Comparison of ENCODE assay signal across 24 mouse cellular contexts in the genomic region with DNA sequence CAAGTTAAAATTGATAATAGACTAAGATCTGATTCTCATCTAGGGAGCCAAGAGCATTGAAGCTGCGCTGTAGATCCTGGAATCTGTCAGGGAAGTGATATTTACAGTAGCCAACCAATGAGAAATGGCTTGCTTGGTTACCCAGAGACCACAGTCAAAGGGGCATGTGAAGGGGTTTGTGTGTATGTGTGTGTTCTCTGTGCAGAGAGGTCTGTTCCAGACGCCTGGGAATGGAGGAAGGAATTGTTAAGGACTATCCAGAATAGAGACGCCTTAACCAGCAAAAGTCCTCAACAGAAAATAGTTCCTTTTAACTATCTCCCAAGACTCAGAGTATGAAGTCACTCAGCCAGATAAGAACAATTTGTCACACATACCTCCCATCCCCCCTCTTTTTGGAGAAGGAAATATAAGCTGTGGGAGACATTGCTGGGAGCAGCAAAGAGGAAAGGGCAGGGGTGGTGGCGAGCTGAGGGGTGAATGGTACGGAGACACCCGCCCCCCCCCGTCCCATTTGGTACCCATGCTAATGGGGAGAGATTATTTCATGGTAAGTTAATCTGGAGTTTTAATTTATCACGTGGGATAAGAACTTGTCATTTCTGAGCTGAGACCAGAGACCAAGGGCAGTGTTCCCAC. TPM values are rescaled to one million over a fixed set of nuclear protein-coding genes. Genes with fewer than 3 reads are reported as not detected.
DNase-seq lines count a peak whose midpoint lies in the region; ATAC-seq and TF ChIP-seq lines count a peak whose summit lies in the region.
"Had no signal": no experiment of that assay in that cellular context is flagged by ENCODE, and none has a peak within 500 bp of the region (broad histone marks: within the 10 kb centered on the region; RNA-seq: fewer than 3 reads in every experiment).

No protein-coding gene starts in this region.

- ATAC-seq in kidney, postnatal 0 days (replicated peaks; ENCODE audit: low FRiP score, low read depth): no peak; the same call in 1 of the 2 replicates
- ATAC-seq in common myeloid progenitor, adult 5-6 weeks (replicated peaks; ENCODE audit: low read depth, poor library complexity, severe bottlenecking): 0 out of 2 replicates have a peak, but pooled peaks have one; percentile 4
- ATAC-seq: forebrain, embryonic 14.5 days; hindbrain, embryonic 16.5 days; inflammation-experienced regulatory T-cells, adult 6 months had no signal

- no peaks in the 10 kb centered on the region for H3K27me3 ChIP-seq in heart, embryonic 10.5 days (ENCODE audit: insufficient read depth, poor library complexity, severe bottlenecking)
- no peaks in the 10 kb centered on the region for H3K27me3 ChIP-seq in kidney, postnatal 0 days (ENCODE audit: insufficient read depth, low read length)
- H3K27me3 ChIP-seq: heart, embryonic 12.5 days; hindbrain, embryonic 12.5 days had no signal

- WGBS in heart, embryonic 10.5 days: 52% methylated on average over 8 of the region's 8 CpGs
- WGBS in kidney, postnatal 0 days: 42% methylated on average over 8 of the region's 8 CpGs

- TF ChIP-seq CTCF in kidney, postnatal 0 days (IDR thresholded peaks at IDR 0.05; ENCODE audit: low read depth): no peak
- TF ChIP-seq CTCF in bone marrow macrophage, adult 2 months (IDR thresholded peaks at IDR 0.05; ENCODE audit: low read depth, low read length): no peak

- peak; percentile 61 for DNase-seq in heart, embryonic 10.5 days (ENCODE audit: low spot score)
- no peak for DNase-seq in heart, postnatal 4 days
- DNase-seq in kidney, postnatal 0 days (ENCODE audit: low spot score): no peak
- DNase-seq in kidney, postnatal 4 days: no peak
- DNase-seq in layer of hippocampus, adult 9-11 months: no peak
- no peak for DNase-seq in Muller cell, postnatal 12 days (ENCODE audit: inconsistent ontology term)
- DNase-seq: adrenal gland, adult 2 months; adrenal gland, postnatal 25 days; cerebellum, adult 11 months; cerebellum, adult 8-10 months; cerebellum, postnatal 14 days; gastrocnemius, adult 2 months; gastrocnemius, postnatal 36 days; heart, adult 18-20 months had no signal

- no peaks in the 10 kb centered on the region for H3K9me3 ChIP-seq in heart, embryonic 10.5 days
- no peaks in the 10 kb centered on the region for H3K9me3 ChIP-seq in kidney, postnatal 0 days (replicated peaks; ENCODE audit: low read length)
- H3K9me3 ChIP-seq: forebrain, embryonic 10.5 days; heart, embryonic 12.5 days; hindbrain, embryonic 12.5 days had no signal

- H3K4me2 ChIP-seq in kidney, postnatal 0 days (ENCODE audit: low read length): no peak overlapping the region
- H3K4me2 ChIP-seq: heart, embryonic 12.5 days; hindbrain, embryonic 12.5 days had no signal

- H3K36me3 ChIP-seq in heart, embryonic 10.5 days: no peaks in the 10 kb centered on the region
- no peaks in the 10 kb centered on the region for H3K36me3 ChIP-seq in kidney, postnatal 0 days (ENCODE audit: insufficient read depth, low read length)
- H3K36me3 ChIP-seq: forebrain, embryonic 10.5 days; heart, embryonic 12.5 days; hindbrain, embryonic 12.5 days had no signal

- H3K27ac ChIP-seq in heart, embryonic 10.5 days: no peak overlapping the region
- H3K27ac ChIP-seq in kidney, postnatal 0 days: peak overlapping the region; percentile 14; the same call in 1 of the 2 replicates
- H3K27ac ChIP-seq in bone marrow macrophage, adult 2 months (ENCODE audit: insufficient read depth, low read depth, low read length): peak overlapping the region; percentile 59
- H3K27ac ChIP-seq: forebrain, embryonic 10.5 days; gastrocnemius, adult 2 months; hindbrain, embryonic 12.5 days had no signal

- TF ChIP-seq POLR2A in bone marrow macrophage, adult 2 months (IDR thresholded peaks at IDR 0.05; ENCODE audit: borderline replicate concordance, low read depth, low read length): no peak

- H3K4me1 ChIP-seq in heart, embryonic 10.5 days: peaks cover 8% of the 10 kb centered on the region; the same call in 1 of the 2 replicates
- peaks cover 6% of the 10 kb centered on the region; the same call in 1 of the 2 replicates for H3K4me1 ChIP-seq in kidney, postnatal 0 days (replicated peaks; ENCODE audit: insufficient read depth, low read length)
- peaks cover 32% of the 10 kb centered on the region for H3K4me1 ChIP-seq in bone marrow macrophage, adult 2 months (ENCODE audit: control insufficient read depth, insufficient read depth, low read length)
- H3K4me1 ChIP-seq: forebrain, embryonic 10.5 days; hindbrain, embryonic 12.5 days had no signal

- no peak overlapping the region for H3K9ac ChIP-seq in kidney, postnatal 0 days (ENCODE audit: low read depth, low read length)
- H3K9ac ChIP-seq: heart, embryonic 12.5 days; hindbrain, embryonic 12.5 days had no signal

- H3K4me3 ChIP-seq in heart, embryonic 10.5 days: no peak overlapping the region
- no peak overlapping the region for H3K4me3 ChIP-seq in kidney, postnatal 0 days (replicated peaks; ENCODE audit: low read depth, low read length)
- H3K4me3 ChIP-seq in bone marrow macrophage, adult 2 months (ENCODE audit: insufficient read depth, low read length): no peak overlapping the region
- H3K4me3 ChIP-seq: erythroblast, embryonic 14.5 days; forebrain, embryonic 10.5 days; gastrocnemius, adult 2 months; heart, embryonic 12.5 days; hindbrain, embryonic 12.5 days had no signal

RNA-seq across cellular contexts. Expression of a gene that starts 5.2 kb away (rescaled TPM):
- polyA plus RNA-seq in heart, embryonic 10.5 days (2016; fragmentation: Nextera tagmentation; extraction: Ambion mirVana): 0.92 and 1.1 TPM in 2 replicates
- total RNA-seq in heart, postnatal 4 days (2021): 1 to 10 TPM; 1.4 to 1.8 TPM
- 1.3 and 2.3 TPM in 2 replicates for polyA plus RNA-seq in kidney, postnatal 0 days (2015; fragmentation: Nextera tagmentation; extraction: Ambion mirVana)
- polyA plus RNA-seq in bone marrow macrophage, adult 2 months (2012; ENCODE audit: insufficient read depth, insufficient read length, missing spikeins): 90.6 and 98.9 TPM in 2 replicates
- not detected in 2 replicates for total RNA-seq in common myeloid progenitor, adult 5-6 weeks (2017)
- polyA plus RNA-seq: erythroblast, embryonic 14.5 days; forebrain, embryonic 10.5 days had no signal

RNA-seq across cellular contexts. Expression of a gene that starts 11.7 kb away (rescaled TPM):
- polyA plus RNA-seq in heart, embryonic 10.5 days (2016; fragmentation: Nextera tagmentation; extraction: Ambion mirVana): 13.7 and 37.5 TPM in 2 replicates
- 1 to 10 TPM; 2.5 to 3.1 TPM for total RNA-seq in heart, postnatal 4 days (2021)
- 12.5 and 13.3 TPM in 2 replicates for polyA plus RNA-seq in kidney, postnatal 0 days (2015; fragmentation: Nextera tagmentation; extraction: Ambion mirVana)
- 6.3 and 7.6 TPM in 2 replicates for polyA plus RNA-seq in bone marrow macrophage, adult 2 months (2012; ENCODE audit: insufficient read depth, insufficient read length, missing spikeins)
- total RNA-seq in common myeloid progenitor, adult 5-6 weeks (2017): 0.14 and 2.2 TPM in 2 replicates
- polyA plus RNA-seq: erythroblast, embryonic 14.5 days had no signal

RNA-seq across cellular contexts. Expression of a gene that starts 29.9 kb away (rescaled TPM):
- polyA plus RNA-seq in heart, embryonic 10.5 days (2016; fragmentation: Nextera tagmentation; extraction: Ambion mirVana): 276 and 315 TPM in 2 replicates
- 100 to 1,000 TPM; 230 to 244 TPM for total RNA-seq in heart, postnatal 4 days (2021)
- 225 and 250 TPM in 2 replicates for polyA plus RNA-seq in kidney, postnatal 0 days (2015; fragmentation: Nextera tagmentation; extraction: Ambion mirVana)
- polyA plus RNA-seq in bone marrow macrophage, adult 2 months (2012; ENCODE audit: insufficient read depth, insufficient read length, missing spikeins): 316 and 321 TPM in 2 replicates
- 212 and 241 TPM in 2 replicates for total RNA-seq in common myeloid progenitor, adult 5-6 weeks (2017)

RNA-seq across cellular contexts. Expression of a gene that starts 50.7 kb away (rescaled TPM):
- 1.7 and 2.4 TPM in 2 replicates for polyA plus RNA-seq in heart, embryonic 10.5 days (2016; fragmentation: Nextera tagmentation; extraction: Ambion mirVana)
- total RNA-seq in heart, postnatal 4 days (2021): 1 to 10 TPM; 3.3 to 3.5 TPM
- 1.1 and 1.3 TPM in 2 replicates for polyA plus RNA-seq in kidney, postnatal 0 days (2015; fragmentation: Nextera tagmentation; extraction: Ambion mirVana)
- polyA plus RNA-seq in bone marrow macrophage, adult 2 months (2012; ENCODE audit: insufficient read depth, insufficient read length, missing spikeins): 0.87 and 1.2 TPM in 2 replicates
- 0.32 and 2.0 TPM in 2 replicates for total RNA-seq in common myeloid progenitor, adult 5-6 weeks (2017)
- total RNA-seq: CH12.LX; gastrocnemius, adult 2 months had no signal

Comparison
In these comparisons a context has a peak if more than half of its experiments do, and no peak if none do; other contexts are left out.
1. RNA of a gene that starts 5.2 kb away (polyA plus RNA-seq): 90.6 to 98.9 TPM in bone marrow macrophage, adult 2 months; 1.3 to 2.3 TPM in kidney, postnatal 0 days and 0.92 to 1.1 TPM in heart, embryonic 10.5 days; every median in the first group is over 10 times any median in the second.